Mouse (Mus musculus) retina, postnatal 1 day (tissue): ENCODE measurements around the gene Gm21488.
"Not testable (repeated sequence)": the region's sequence is repeated elsewhere in the genome, so short reads cannot be mapped to it uniquely, and the experiment has no call there.

Source experiments
- DNase-seq: peaks from one replicate; pipeline ENCODE4 v3.0.0-alpha.2; 2012

Gm21488 gene

DNA sequence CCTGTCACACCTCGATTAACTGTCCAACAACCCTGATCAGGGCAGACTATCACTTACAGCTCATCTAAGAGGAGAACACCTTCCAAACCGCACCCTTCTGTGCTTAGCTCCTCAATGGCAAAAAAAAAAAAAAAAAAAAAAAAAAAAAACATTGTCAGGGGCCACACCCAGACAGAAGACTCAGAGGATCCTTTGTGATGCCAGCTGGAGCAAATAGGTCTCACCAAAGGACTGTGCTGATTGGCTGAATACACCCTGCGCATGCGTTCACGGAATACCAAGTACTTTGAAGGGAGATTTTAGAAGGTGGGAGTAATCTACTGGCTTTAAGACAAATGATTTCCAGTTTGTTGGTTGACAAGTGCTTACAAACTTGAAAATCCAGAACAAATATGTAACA is at the start of gene Gm21488:
TSS of gene Gm21488 (minus strand) at position 101 of the 400 bp plus-strand sequence.
- not testable (repeated sequence) for DNase-seq
